Mouse (Mus musculus): Measurements from ENCODE around the gene Rasal3. TPM values are rescaled to one million over a fixed set of nuclear protein-coding genes. Genes with fewer than 3 reads are reported as not detected.
A peak's percentile ranks its signal among the peaks of the same experiment; 100 is the strongest.

Gene Rasal3
- polyA plus RNA-seq, 1 experiment from 2014 or later, result 0.94 TPM

DNA sequence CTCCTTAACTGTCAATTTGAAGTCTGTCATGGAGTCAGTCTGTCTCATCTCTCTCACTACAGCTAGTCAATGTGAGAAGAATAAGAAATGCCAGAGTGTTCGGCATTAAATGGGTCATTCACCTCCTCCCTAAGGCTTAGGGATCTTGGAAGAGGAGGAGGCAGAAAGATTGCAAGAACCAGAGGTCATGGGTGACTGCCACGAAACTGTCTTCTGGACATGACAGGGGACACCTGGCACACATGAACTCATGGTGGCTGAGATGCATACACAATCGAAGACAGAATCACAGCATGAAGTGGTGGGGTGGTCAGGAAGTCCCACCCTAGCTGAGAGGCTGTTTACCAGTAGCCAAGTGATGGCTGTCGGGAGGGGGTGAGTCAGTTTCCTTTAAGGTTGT, 30.9 kb upstream of the Rasal3 start:
- no peak for ATAC-seq (replicated peaks; ENCODE audit: insufficient number of reproducible peaks, low FRiP score, low TSS enrichment)
- WGBS (ENCODE audit: insufficient replicate concordance), result 49% methylated on average over 4 of the region's 4 CpGs
- H3K27me3 ChIP-seq (ENCODE audit: control insufficient read depth, insufficient read depth, low read length), result 0 out of 2 replicates have a peak, but pooled peaks cover under 1% of the 10 kb centered on the region
- H3K9ac ChIP-seq (ENCODE audit: low read depth, low read length), result no peak overlapping the region
- H3K4me3 ChIP-seq (ENCODE audit: low read depth, low read length), result no peak overlapping the region
- H3K36me3 ChIP-seq (ENCODE audit: control insufficient read depth, insufficient read depth, low read length), result no peaks in the 10 kb centered on the region
- H3K9me3 ChIP-seq (replicated peaks; ENCODE audit: control insufficient read depth, low read length), result no peaks in the 10 kb centered on the region
- no peak overlapping the region for H3K4me2 ChIP-seq
- no peaks in the 10 kb centered on the region for H3K4me1 ChIP-seq (ENCODE audit: control insufficient read depth, insufficient read depth, low read length)
- H3K27ac ChIP-seq (ENCODE audit: low read depth, low read length), result no peak overlapping the region

DNA sequence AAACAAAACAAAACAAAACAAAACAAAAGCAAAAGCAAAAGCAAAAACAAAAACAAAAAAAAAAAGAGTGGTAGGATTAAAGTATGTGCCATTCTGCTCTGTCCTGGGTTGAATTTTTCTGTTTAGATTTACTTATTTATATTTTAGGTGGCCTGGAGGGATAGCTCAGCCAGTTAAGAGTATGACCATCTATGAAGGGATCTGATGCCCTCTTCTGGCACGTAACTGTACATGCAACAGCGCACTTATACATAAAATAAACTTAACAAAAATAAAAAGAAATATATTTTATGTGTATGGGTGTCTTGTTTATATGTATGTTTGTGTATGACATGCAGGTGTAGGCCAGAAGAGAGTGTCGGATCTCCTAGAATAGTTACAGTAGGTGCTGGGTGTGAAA, 28.6 kb upstream of the Rasal3 start:
- 50% methylated on average over 3 of the region's 3 CpGs for WGBS (ENCODE audit: insufficient replicate concordance)
- H3K4me3 ChIP-seq (ENCODE audit: low read depth, low read length), result no peak overlapping the region
- no peak overlapping the region for H3K27ac ChIP-seq (ENCODE audit: low read depth, low read length)
- H3K27me3 ChIP-seq (ENCODE audit: control insufficient read depth, insufficient read depth, low read length), result no peaks in the 10 kb centered on the region
- H3K4me2 ChIP-seq, result no peak overlapping the region
- ATAC-seq (replicated peaks; ENCODE audit: insufficient number of reproducible peaks, low FRiP score, low TSS enrichment), result no peak
- H3K4me1 ChIP-seq (ENCODE audit: control insufficient read depth, insufficient read depth, low read length), result no peaks in the 10 kb centered on the region
- H3K9ac ChIP-seq (ENCODE audit: low read depth, low read length), result no peak overlapping the region
- no peaks in the 10 kb centered on the region for H3K9me3 ChIP-seq (replicated peaks; ENCODE audit: control insufficient read depth, low read length)
- H3K36me3 ChIP-seq (ENCODE audit: control insufficient read depth, insufficient read depth, low read length), result no peaks in the 10 kb centered on the region

DNA sequence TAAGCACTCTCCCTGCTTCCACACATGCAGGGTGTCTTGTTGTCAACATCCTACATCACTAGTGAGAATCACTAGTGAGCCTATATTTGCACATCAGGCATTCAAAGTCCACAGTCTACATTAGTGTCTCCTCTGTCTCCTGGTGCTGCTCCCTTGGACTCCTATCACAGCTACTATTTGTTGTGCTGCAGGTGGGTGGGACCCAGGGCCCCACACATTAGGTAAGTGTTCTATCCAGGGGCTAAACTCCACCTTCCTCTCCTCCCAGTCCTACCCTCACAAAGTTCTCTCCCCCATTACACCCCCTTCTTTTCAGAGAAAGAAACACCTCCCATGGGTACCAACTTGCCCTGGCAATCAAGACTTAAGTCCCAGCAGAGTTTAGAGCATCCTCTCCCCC, 23.2 kb upstream of the Rasal3 start:
- ATAC-seq (replicated peaks; ENCODE audit: insufficient number of reproducible peaks, low FRiP score, low TSS enrichment), result no peak

DNA sequence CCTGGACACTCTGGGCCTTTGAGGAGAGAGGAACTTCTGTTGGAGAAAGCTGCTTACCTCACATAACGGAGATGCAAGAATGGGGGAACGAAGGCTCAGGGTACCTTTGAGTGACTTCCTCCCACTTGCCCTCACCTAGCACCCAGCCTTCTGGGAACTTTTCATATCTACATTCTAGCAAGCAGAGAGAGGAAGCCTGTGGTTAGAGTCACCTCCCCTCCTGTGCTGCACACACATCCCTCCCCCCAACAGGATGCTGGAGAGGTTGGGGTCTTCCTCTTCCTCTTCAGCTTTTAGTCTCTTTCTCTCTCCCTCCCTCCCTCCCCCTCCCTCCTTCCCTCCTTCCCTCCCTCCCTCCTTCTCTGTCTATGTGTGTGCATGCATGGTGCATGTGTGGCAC, 20.7 kb upstream of the Rasal3 start, which contains the start of gene Pglyrp2:
Gene Pglyrp2 (minus strand): TSS at position 134 of the 400 bp plus-strand sequence.
- H3K4me1 ChIP-seq (ENCODE audit: control insufficient read depth, insufficient read depth, low read length), result no peaks in the 10 kb centered on the region
- H3K27me3 ChIP-seq (ENCODE audit: control insufficient read depth, insufficient read depth, low read length), result no peaks in the 10 kb centered on the region
- no peak within 1 kb of the TSS for H3K4me2 ChIP-seq
- H3K9ac ChIP-seq (ENCODE audit: low read depth, low read length), result no peak within 1 kb of the TSS
- H3K4me3 ChIP-seq (ENCODE audit: low read depth, low read length), result no peak within 1 kb of the TSS
- no peak for ATAC-seq (replicated peaks; ENCODE audit: insufficient number of reproducible peaks, low FRiP score, low TSS enrichment)
- H3K27ac ChIP-seq (ENCODE audit: low read depth, low read length), result no peak within 1 kb of the TSS
- H3K36me3 ChIP-seq (ENCODE audit: control insufficient read depth, insufficient read depth, low read length), result no peaks in the 10 kb centered on the region
- WGBS (ENCODE audit: insufficient replicate concordance), result 80% methylated on average over 2 of the region's 2 CpGs
- H3K9me3 ChIP-seq (replicated peaks; ENCODE audit: control insufficient read depth, low read length), result no peaks in the 10 kb centered on the region

More for the DNA sequence above, 23.2 kb upstream of the Rasal3 start:
- Histone ChIP-seq H3K9me3 (replicated peaks; ENCODE audit: control insufficient read depth, low read length) (no peaks in the 10 kb centered on the region), H3K4me2 (no peak overlapping the region), H3K4me1 (ENCODE audit: control insufficient read depth, insufficient read depth, low read length) (no peaks in the 10 kb centered on the region), H3K4me3 (ENCODE audit: low read depth, low read length) (no peak overlapping the region), H3K9ac (ENCODE audit: low read depth, low read length) (no peak overlapping the region), H3K36me3 (ENCODE audit: control insufficient read depth, insufficient read depth, low read length) (no peaks in the 10 kb centered on the region), H3K27ac (ENCODE audit: low read depth, low read length) (no peak overlapping the region), H3K27me3 (ENCODE audit: control insufficient read depth, insufficient read depth, low read length) (no peaks in the 10 kb centered on the region)

DNA sequence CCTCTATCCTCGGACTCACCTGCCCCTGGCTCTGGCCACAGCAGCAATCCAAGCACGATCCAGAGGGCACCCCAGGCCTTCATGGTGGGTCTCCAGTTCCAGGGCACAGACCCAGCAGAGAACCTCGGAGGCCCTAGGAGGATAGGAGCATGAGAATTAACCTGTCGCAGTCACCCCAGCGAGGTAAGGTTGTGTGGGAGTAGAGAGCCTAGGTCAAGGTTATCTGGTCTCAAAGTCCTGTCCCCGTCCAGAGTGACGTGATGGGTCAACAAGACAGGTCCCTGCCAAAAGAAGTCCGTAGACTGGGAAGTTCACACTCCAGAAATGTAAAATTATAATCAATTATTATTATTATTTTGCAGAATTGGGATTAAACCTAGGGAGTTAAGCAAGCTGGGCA, 17.4 kb upstream of the Rasal3 start:
- no peaks in the 10 kb centered on the region for H3K9me3 ChIP-seq (replicated peaks; ENCODE audit: control insufficient read depth, low read length)
- no peak overlapping the region for H3K27ac ChIP-seq (ENCODE audit: low read depth, low read length)
- 74% methylated on average over 8 of the region's 8 CpGs for WGBS (ENCODE audit: insufficient replicate concordance)
- peaks cover 10% of the 10 kb centered on the region for H3K27me3 ChIP-seq (ENCODE audit: control insufficient read depth, insufficient read depth, low read length)
- no peak overlapping the region for H3K4me2 ChIP-seq
- H3K4me3 ChIP-seq (ENCODE audit: low read depth, low read length), result no peak overlapping the region
- H3K9ac ChIP-seq (ENCODE audit: low read depth, low read length), result no peak overlapping the region
- H3K36me3 ChIP-seq (ENCODE audit: control insufficient read depth, insufficient read depth, low read length), result no peaks in the 10 kb centered on the region
- ATAC-seq (replicated peaks; ENCODE audit: insufficient number of reproducible peaks, low FRiP score, low TSS enrichment), result no peak
- H3K4me1 ChIP-seq (ENCODE audit: control insufficient read depth, insufficient read depth, low read length), result no peaks in the 10 kb centered on the region

DNA sequence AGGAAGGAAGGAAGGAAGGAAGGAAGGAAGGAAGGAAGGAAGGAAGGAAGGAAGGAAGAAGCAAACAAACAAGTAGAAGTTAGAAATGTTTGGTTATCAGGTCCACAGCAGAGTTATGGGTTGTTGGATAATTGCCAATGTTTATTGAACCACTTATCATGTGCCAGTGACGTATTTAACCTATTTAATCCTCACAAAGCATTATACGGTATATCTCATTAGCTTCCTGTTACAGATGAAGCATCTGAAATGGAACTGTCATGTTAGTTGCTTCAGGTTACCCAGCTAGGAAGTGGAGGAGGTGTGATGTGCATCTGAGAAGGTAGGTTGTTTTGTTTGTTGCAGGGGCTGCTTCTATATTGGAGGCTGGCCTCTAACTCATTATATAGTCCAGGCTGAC, 16.6 kb upstream of the Rasal3 start:
- H3K27me3 ChIP-seq (ENCODE audit: control insufficient read depth, insufficient read depth, low read length), result peaks cover 18% of the 10 kb centered on the region
- no peaks in the 10 kb centered on the region for H3K4me1 ChIP-seq (ENCODE audit: control insufficient read depth, insufficient read depth, low read length)
- H3K9ac ChIP-seq (ENCODE audit: low read depth, low read length), result no peak overlapping the region
- no peak overlapping the region for H3K4me3 ChIP-seq (ENCODE audit: low read depth, low read length)
- ATAC-seq (replicated peaks; ENCODE audit: insufficient number of reproducible peaks, low FRiP score, low TSS enrichment), result no peak
- no peaks in the 10 kb centered on the region for H3K9me3 ChIP-seq (replicated peaks; ENCODE audit: control insufficient read depth, low read length)
- no peak overlapping the region for H3K27ac ChIP-seq (ENCODE audit: low read depth, low read length)
- H3K4me2 ChIP-seq, result no peak overlapping the region
- 63% methylated on average over 2 of the region's 2 CpGs for WGBS (ENCODE audit: insufficient replicate concordance)
- H3K36me3 ChIP-seq (ENCODE audit: control insufficient read depth, insufficient read depth, low read length), result no peaks in the 10 kb centered on the region

DNA sequence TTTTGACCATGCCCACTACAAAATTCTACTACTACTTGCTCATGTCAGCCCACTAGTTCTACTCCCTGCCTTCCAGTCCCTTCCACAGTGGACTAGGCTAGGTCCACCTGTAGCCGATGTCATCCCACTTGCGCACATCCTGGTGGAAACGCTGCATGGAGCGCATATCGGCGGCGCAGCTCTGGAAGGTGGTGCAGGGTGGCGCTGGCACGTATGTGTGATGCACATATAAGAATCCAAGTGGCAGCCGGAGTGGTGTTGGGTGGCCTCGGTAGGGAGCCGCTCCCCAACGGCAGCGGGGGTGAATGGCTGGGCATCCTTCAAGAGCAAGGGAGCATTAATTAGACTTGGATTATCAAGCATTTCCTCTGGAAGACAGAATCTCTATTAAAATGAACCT, 13.4 kb upstream of the Rasal3 start:
- Histone ChIP-seq H3K4me1 (ENCODE audit: control insufficient read depth, insufficient read depth, low read length) (no peaks in the 10 kb centered on the region), H3K4me2 (no peak overlapping the region), H3K27me3 (ENCODE audit: control insufficient read depth, insufficient read depth, low read length) (peaks cover 26% of the 10 kb centered on the region), H3K36me3 (ENCODE audit: control insufficient read depth, insufficient read depth, low read length) (no peaks in the 10 kb centered on the region), H3K9ac (ENCODE audit: low read depth, low read length) (no peak overlapping the region), H3K9me3 (replicated peaks; ENCODE audit: control insufficient read depth, low read length) (no peaks in the 10 kb centered on the region), H3K27ac (ENCODE audit: low read depth, low read length) (no peak overlapping the region), H3K4me3 (ENCODE audit: low read depth, low read length) (no peak overlapping the region)
- no peak for ATAC-seq (replicated peaks; ENCODE audit: insufficient number of reproducible peaks, low FRiP score, low TSS enrichment)
- WGBS (ENCODE audit: insufficient replicate concordance), result 86% methylated on average over 14 of the region's 14 CpGs

DNA sequence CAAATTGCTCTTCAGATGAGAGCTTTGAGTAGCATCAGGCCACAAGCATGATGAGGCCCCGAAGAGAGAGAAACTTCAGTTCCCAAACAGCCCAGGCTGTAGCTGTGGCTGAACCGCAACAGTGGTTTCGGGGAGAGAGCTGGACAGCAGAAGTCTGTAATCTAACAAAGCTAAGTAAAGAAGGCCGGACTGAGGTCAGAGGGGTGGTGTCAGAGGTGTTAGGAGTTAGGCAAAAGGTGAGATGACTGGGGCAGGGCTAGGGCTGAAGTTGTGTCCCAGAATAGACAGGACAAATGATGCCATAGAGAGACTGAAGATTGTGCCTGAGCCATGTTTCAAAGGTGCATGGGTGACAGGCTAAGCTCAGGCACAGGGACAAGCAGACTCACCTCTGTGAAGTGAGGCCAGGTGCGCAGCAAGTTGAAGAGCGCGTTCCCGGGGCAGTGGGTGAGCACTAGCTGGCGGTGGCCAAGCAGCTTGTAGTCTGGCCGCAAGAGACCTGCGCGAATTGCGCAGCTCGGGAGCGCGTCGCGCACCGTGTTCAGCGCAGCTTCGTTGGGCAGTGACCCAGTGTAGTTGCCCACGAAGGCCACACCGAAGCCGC, 12.1 kb upstream of the Rasal3 start:
- H3K36me3 ChIP-seq (ENCODE audit: control insufficient read depth, insufficient read depth, low read length), result no peaks in the 10 kb centered on the region
- 24% methylated on average over 24 of the region's 24 CpGs for WGBS (ENCODE audit: insufficient replicate concordance)
- H3K4me2 ChIP-seq, result peak overlapping the region; percentile 43
- peaks cover 26% of the 10 kb centered on the region for H3K27me3 ChIP-seq (ENCODE audit: control insufficient read depth, insufficient read depth, low read length)
- H3K27ac ChIP-seq (ENCODE audit: low read depth, low read length), result no peak overlapping the region
- H3K9me3 ChIP-seq (replicated peaks; ENCODE audit: control insufficient read depth, low read length), result no peaks in the 10 kb centered on the region
- no peak overlapping the region for H3K9ac ChIP-seq (ENCODE audit: low read depth, low read length)
- no peak overlapping the region for H3K4me3 ChIP-seq (ENCODE audit: low read depth, low read length)
- no peak for ATAC-seq (replicated peaks; ENCODE audit: insufficient number of reproducible peaks, low FRiP score, low TSS enrichment)
- no peaks in the 10 kb centered on the region for H3K4me1 ChIP-seq (ENCODE audit: control insufficient read depth, insufficient read depth, low read length)

DNA sequence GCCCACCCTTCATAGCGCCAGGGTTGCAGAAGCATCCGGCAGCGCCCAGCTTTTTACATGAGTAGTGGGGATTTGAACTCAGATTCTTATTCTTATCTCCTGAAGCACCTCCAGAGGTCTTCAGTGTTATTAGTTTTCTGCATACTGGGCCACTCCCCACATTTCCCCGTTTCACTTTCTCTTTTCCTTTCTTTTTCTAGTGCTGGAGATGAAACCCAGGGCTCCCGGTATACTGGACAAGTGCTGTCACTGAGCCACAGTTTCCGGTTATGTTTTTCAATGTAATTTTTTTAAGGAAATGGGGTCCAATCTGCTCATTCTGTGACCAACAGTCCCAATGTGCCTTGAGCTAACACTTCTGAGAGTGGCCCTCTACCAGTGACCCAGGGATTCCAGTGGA, 8.5 kb upstream of the Rasal3 start:
- H3K4me1 ChIP-seq (ENCODE audit: control insufficient read depth, insufficient read depth, low read length), result no peaks in the 10 kb centered on the region
- H3K4me2 ChIP-seq, result no peak overlapping the region
- H3K9ac ChIP-seq (ENCODE audit: low read depth, low read length), result no peak overlapping the region
- H3K27ac ChIP-seq (ENCODE audit: low read depth, low read length), result no peak overlapping the region
- ATAC-seq (replicated peaks; ENCODE audit: insufficient number of reproducible peaks, low FRiP score, low TSS enrichment), result no peak
- H3K4me3 ChIP-seq (ENCODE audit: low read depth, low read length), result no peak overlapping the region
- no peaks in the 10 kb centered on the region for H3K36me3 ChIP-seq (ENCODE audit: control insufficient read depth, insufficient read depth, low read length)
- H3K27me3 ChIP-seq (ENCODE audit: control insufficient read depth, insufficient read depth, low read length), result peaks cover 26% of the 10 kb centered on the region
- no peaks in the 10 kb centered on the region for H3K9me3 ChIP-seq (replicated peaks; ENCODE audit: control insufficient read depth, low read length)
- 82% methylated on average over 6 of the region's 6 CpGs for WGBS (ENCODE audit: insufficient replicate concordance)
